Mouse (Mus musculus) gastrocnemius, adult 2 months (tissue): ENCODE data around the gene Pitpnb. TPM values are rescaled to one million over a fixed set of nuclear protein-coding genes. Genes with fewer than 3 reads are reported as not detected.
A peak's percentile ranks its signal among the peaks of the same experiment; 100 is the strongest.

Experiments used
- DNase-seq: peaks from one replicate; pipeline ENCODE4 v3.0.0; 2022
- H3K27ac ChIP-seq: fragments of 200-600 bp; 2 replicates; pipeline ENCODE4 v1.8.1; 2022; ENCODE audit warnings: mild to moderate bottlenecking
- H3K4me3 ChIP-seq: fragments of 200-600 bp; 2 replicates; pipeline ENCODE4 v1.8.1; 2022; ENCODE audit warnings: mild to moderate bottlenecking, moderate library complexity
- CTCF ChIP-seq: fragments of 200-600 bp; IDR thresholded peaks from 2 replicates; pipeline ENCODE4 v1.8.1; 2022; ENCODE audit warnings: antibody characterized with exemption, mild to moderate bottlenecking, moderate library complexity
- intact Hi-C: fragments of 180-260 bp; cut with DNase I; formaldehyde crosslinking; loops from one replicate; pipeline ENCODE4 v1.15.1; 2025
- total RNA-seq, 2 experiments: library from RNA; stranded (reverse); gene quantifications; 2 replicates each; pipeline ENCODE4 v1.2.3; 2021

Pitpnb gene
- total RNA-seq, 2 experiments from 2014 or later: 20.7 to 25.8 TPM

GRCm38 (mm10) chr5:111361846-111362245 is 31.3 kb downstream of the Pitpnb start:
- intact Hi-C loops: no loop called here
- no peak for TF ChIP-seq CTCF
- H3K4me3 ChIP-seq: no peak overlapping the region
- H3K27ac ChIP-seq: no peak overlapping the region
- DNase-seq: no peak

DNA sequence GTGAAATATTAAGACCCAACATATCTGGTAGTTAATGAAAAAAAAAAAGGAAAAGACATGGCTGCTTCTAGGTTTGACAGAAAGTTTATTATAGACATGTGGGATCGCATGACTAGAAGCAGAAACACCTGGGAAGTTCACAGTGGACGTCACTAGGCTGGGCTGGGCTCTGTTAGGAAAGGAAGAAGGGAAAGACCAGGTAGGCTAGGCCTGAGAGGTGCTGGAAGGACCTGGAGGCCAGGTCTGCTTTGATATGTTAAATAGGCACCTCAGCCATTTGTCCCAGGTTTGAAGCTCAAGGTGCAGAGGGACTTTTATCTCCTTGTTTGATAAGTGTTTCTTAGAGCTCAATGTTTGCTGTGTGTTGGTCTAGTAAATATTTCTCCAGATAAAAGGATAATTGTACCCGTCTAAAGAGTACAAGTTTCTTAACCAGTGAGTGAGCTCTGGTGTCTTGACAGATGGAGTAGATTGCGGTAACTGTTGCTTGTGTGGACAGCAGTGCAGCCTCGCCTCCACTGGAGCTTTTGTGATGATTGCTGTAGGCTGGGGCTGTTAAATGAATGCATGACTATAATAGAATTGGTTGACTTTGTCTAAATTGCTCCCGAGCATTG is 33.0 kb downstream of the Pitpnb start:
- H3K27ac ChIP-seq: no peak overlapping the region
- TF ChIP-seq CTCF: no peak
- no peak overlapping the region for H3K4me3 ChIP-seq
- no peak for DNase-seq
- intact Hi-C loops: no loop called here

DNA sequence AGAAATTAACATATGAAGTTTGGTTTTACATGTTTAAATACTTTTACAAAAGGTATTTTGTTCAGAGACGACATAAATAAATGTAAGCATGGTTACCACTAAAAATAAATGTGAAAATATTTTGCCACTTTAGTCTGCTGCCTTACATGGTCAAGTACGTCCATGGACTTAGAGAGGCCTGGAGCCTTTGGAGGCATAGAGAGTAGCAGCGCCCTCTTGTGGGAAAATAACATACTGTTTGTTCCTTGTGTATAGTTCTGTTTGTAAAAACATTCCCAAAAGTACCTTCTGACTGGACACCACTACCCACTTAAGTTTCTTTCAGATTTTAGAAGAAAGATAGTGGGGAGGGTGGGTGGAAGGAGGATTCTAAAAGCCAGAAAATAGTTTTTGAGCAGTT is 34.0 kb downstream of the Pitpnb start:
- peak; percentile 73 for TF ChIP-seq CTCF
- H3K27ac ChIP-seq: peak overlapping the region; percentile 29; the same call in 1 of the 2 replicates
- intact Hi-C loops: no loop called here
- H3K4me3 ChIP-seq: no peak overlapping the region
- no peak for DNase-seq

- TF ChIP-seq CTCF: no peak
- no peak overlapping the region for H3K27ac ChIP-seq
- intact Hi-C loops: no loop called here
- no peak overlapping the region for H3K4me3 ChIP-seq
- DNase-seq: no peak
These were observed 35.6 kb downstream of the Pitpnb start for GRCm38 (mm10) chr5:111366140-111366539.

GRCm38 (mm10) chr5:111367937-111368517 is 37.5 kb downstream of the Pitpnb start:
- TF ChIP-seq CTCF: no peak
- no peak for DNase-seq
- Histone ChIP-seq H3K27ac (no peak overlapping the region), H3K4me3 (no peak overlapping the region)
- intact Hi-C loops: no loop called here

DNA sequence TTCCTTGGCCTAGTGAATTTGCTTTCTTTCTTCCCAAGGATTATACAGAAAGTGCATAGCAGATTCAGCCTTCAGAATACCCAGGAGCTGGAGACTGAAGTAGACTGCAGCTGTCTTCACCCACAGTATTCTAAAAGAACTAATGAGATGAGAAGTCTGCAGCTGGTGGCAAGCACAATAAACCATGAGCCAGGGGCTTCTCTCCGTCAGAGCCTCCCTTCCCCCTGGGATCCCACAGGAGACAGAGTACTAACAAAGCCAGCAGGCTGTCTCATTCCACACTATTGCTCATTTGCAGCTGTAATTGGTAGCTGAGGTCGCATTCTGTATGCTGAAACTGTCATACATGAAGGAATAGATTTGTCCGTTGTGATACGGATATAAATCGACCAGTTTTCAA is 38.0 kb downstream of the Pitpnb start:
- no peak for TF ChIP-seq CTCF
- intact Hi-C loops: no loop called here
- Histone ChIP-seq H3K27ac (no peak overlapping the region), H3K4me3 (no peak overlapping the region)
- DNase-seq: no peak

- TF ChIP-seq CTCF: no peak
- H3K27ac ChIP-seq: peak overlapping the region; percentile 69
- H3K4me3 ChIP-seq: no peak overlapping the region
- no peak for DNase-seq
- intact Hi-C loops: no loop called here
These were observed 45.1 kb downstream of the Pitpnb start for GRCm38 (mm10) chr5:111375616-111376015.

GRCm38 (mm10) chr5:111376276-111377020 is 45.9 kb downstream of the Pitpnb start:
- Histone ChIP-seq H3K27ac (peak overlapping the region; percentile 69), H3K4me3 (no peak overlapping the region)
- intact Hi-C loops: no loop called here
- no peak for TF ChIP-seq CTCF
- DNase-seq: peak; percentile 51

DNA sequence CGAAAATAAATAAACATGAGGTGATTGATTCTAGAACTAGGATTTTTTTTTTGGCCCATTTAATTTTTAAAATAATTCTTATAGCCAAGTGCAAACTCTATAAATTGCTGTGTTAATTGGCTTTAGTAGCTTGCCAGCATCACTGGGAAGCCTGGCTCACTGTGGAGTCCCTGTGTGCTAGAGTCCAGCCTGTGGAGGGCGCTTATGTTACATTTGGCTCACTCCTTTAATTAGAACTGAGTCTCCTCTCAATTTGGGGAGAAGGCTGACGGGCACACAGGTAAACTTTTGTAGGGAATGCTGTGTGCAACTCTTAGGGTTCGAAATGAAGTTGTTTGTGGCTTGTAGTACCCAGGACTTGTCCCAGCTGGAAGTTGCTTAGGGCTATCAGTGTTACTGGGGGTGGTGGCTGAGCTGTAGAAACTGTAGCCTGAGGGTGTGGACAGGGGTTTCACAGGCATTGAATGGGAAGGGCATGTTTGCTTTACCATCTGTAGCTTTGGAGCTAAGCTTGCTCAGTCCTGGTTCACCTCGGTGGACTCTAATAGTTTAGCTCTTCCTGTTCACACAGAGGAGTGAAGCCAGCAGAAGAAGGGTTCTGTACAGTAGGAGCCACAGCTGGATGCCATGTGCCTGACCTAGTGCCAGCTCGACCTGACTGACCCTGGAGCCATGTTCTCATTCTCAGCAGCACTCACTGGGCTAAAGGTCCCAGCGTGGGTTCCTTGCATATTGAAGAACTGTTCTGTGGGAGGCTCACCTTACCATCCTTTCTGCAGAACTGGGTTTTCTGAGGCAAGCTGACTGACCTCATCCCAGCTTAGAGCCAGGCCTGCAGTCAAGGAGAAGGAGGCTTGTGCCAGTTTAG is 47.8 kb downstream of the Pitpnb start:
- peak overlapping the region; percentile 57 for H3K27ac ChIP-seq
- DNase-seq: peak; percentile 68
- peak; percentile 68 for TF ChIP-seq CTCF
- H3K4me3 ChIP-seq: no peak overlapping the region
- intact Hi-C loops: no loop called here

GRCm38 (mm10) chr5:111383335-111383734 is 52.8 kb downstream of the Pitpnb start:
- intact Hi-C loops: no loop called here
- Histone ChIP-seq H3K27ac (0 out of 2 replicates have a peak overlapping the region, but pooled peaks have one; percentile 31), H3K4me3 (no peak overlapping the region)

DNA sequence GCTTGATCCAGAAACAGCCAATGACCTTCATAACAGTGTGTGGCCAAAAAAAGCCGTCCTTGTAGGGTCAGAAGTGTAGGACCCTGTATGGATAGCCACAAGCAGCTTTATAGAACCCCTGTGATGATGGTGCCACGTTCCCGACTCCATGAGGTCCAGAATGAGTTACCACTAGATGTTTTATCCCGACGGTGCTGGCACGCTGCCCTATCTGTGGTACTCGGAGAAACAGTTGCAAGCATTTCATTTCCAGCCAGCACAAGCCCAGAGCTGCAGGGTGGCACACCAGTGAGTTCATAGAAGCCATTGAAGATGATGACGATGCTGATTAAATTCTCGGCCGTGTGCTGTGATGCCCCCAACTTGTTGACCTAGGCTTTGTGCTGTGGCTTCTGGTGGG is 60.3 kb downstream of the Pitpnb start:
- no peak for TF ChIP-seq CTCF
- Histone ChIP-seq H3K27ac (peak overlapping the region; percentile 73; the same call in 1 of the 2 replicates), H3K4me3 (no peak overlapping the region)
- intact Hi-C loops: no loop called here
- no peak for DNase-seq

More at GRCm38 (mm10) chr5:111383335-111383734, 52.8 kb downstream of the Pitpnb start:
- no peak for DNase-seq
- no peak for TF ChIP-seq CTCF

- no peak for TF ChIP-seq CTCF
- Histone ChIP-seq H3K4me3 (no peak overlapping the region), H3K27ac (no peak overlapping the region)
- intact Hi-C loops: no loop called here
- no peak for DNase-seq
These were observed 60.9 kb downstream of the Pitpnb start for GRCm38 (mm10) chr5:111391485-111391884.
